Mouse (Mus musculus) testis, adult 2 months (tissue): ENCODE data around the gene Rcc2.

Source experiments
- CTCF ChIP-seq: fragments of 200-500 bp; IDR thresholded peaks from 2 replicates; pipeline ENCODE4 v1.5.1; 2012; ENCODE audit warnings: low read depth, mild to moderate bottlenecking, inconsistent platforms, low read length, moderate library complexity; ENCODE audit not compliant: control insufficient read depth, insufficient read depth, insufficient replicate concordance
- POLR2A ChIP-seq: fragments of 200-500 bp; IDR thresholded peaks from 2 replicates; pipeline ENCODE4 v1.6.1; 2012; ENCODE audit warnings: low read depth, mild to moderate bottlenecking, inconsistent platforms, low read length, moderate library complexity; ENCODE audit not compliant: control insufficient read depth

- TF ChIP-seq POLR2A (no peak), CTCF (peak; percentile 83)
Measured at GRCm38 (mm10) chr4:140763158-140763557, 62.8 kb downstream of the Rcc2 start.
